Mouse (Mus musculus): ENCODE data around the gene Col6a6. TPM values are rescaled to one million over a fixed set of nuclear protein-coding genes. Genes with fewer than 3 reads are reported as not detected.

The Col6a6 gene
- 2.1 and 20.1 TPM in 2 replicates for polyA plus RNA-seq (2012; rRNA removed; ENCODE audit: low replicate concordance)

GRCm38 (mm10) chr9:105827791-105828385, at the start of gene Col6a6:
Gene Col6a6, minus strand, starts transcription at chr9:105828160.

DNA sequence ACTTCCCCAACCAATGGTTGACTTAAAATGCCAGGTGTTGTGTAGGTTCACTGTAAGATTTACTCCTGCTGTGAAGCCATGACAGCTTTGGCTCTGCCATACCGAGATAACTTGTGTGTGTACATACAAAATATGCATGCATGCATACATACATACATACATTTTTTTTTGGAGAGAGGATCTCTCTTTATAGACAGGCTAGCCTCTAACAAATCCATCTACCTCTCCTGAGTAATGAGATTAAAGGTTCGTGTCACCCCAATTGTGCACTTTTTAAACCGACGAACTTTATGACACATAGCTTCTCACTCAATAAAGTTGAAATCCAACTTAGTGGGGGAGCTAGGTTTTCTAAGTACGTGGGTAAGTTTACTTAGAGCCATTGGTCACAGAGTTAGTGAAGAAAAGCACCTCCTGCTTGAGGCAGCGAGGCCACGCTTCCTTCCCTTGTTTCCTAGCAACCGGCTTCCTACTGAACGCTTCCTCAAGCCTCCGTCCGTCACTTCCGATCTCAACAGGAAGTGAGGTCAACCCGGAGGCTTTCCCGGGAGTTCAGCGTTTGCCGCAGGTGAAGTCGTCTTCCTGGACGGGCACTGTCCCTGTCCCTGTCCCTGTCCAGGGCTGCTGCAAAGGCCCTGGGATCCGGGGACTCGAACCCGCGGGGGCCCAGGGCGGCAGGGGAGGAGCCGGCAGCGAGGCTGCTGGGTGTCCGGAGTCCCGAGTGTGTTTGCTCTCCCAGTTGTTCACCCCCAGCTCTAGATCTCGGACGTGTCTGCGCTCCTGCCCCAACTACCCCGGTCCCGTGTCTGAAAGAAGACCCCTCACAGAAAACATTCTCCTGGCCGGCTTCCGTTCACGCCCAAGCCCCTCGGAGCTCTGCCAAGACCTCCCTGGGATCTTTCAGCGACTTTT, 185.2 kb downstream of the Col6a6 start, which contains the start of gene Pik3r4:
Gene Pik3r4 (plus strand): TSS at position 519 of the 912 bp plus-strand sequence.

Other genes starting within 250 kb of the Col6a6 start
- 18.7 and 30.6 TPM in 2 replicates for gene Pik3r4, start 185.2 kb downstream of the Col6a6 start, polyA plus RNA-seq (2012; rRNA removed; ENCODE audit: low replicate concordance)
- 1.2 and 1.4 TPM in 2 replicates for gene Col6a5, start 132.5 kb upstream of the Col6a6 start, polyA plus RNA-seq (2012; rRNA removed; ENCODE audit: low replicate concordance)